Mouse (Mus musculus) megakaryocyte, adult 5-6 weeks (primary cell): Measurements from ENCODE around the gene Exosc1. TPM values are rescaled to one million over a fixed set of nuclear protein-coding genes. Genes with fewer than 3 reads are reported as not detected.

ENCODE experiments used
- ATAC-seq: 2 replicates; pipeline ENCODE4 v1.8.0; 2016; ENCODE audit warnings: mild to moderate bottlenecking, inconsistent platforms; ENCODE audit not compliant: poor library complexity, severe bottlenecking
- total RNA-seq, 2 experiments: library from RNA; stranded (forward) in 1 of 2; stranded (reverse) in 1 of 2; fragments of 153-499, 151-499 nt in 1 of 2; fragments of 221-1000, 200-1000 nt in 1 of 2; gene quantifications; 2 replicates each; pipeline versions ENCODE4 v1.2.3 to v1.2.4; 2015 to 2017

The Exosc1 gene
- total RNA-seq, 2 experiments from 2014 or later, result 29.3 to 38.6 TPM

GRCm38 (mm10) chr19:41913774-41914591 lies 19.2 kb downstream of the Exosc1 start:
- peak; percentile 14 for ATAC-seq

- ATAC-seq, result no peak
Measured at GRCm38 (mm10) chr19:41912121-41913080, 20.8 kb downstream of the Exosc1 start.

DNA sequence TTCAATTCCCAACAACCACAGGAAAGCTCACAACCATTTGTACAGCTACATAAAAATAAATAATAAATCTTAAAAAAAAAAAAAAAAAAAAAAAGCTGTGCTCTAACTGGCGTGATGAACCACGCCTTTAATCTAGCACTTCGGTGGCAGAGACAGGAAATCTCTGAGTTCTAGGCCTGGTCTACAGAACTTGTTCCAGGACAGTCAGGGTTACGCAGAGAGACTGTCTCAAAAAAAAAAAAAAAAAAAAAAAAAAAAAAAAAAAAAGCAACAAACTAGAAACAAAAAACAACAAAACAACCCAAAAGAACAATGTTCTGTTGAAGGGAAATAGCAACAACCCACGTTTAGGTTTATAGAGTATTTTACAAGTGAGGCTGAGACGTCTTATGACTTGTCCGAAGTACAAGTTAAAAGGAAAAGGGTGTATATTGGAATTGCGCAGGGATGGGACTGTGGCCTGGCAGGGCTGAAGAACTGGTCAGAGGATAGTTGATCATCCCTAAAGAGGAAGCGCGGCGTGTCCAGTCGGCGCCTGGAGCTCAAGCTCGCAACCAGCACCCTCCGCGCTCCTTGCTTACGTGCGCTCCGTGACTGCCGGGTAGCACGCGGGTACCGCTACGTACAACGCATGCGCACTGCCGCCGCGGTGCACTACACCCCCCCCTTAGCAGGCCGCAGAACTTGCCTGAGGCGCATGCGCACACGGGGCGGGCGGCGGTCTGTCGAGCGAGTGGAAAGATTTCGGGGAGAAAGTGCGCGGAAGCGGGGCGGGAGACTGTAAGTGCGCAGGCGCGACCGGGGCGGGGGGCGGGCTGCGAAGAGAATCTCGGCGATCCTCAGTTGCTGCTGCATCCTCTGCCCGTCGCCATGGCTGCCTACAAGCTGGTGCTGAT lies 21.8 kb downstream of the Exosc1 start, which contains the start of gene Pgam1:
TSS of gene Pgam1 (plus strand) at position 746 of the 896 bp plus-strand sequence.
- peak; percentile 88 for ATAC-seq

GRCm38 (mm10) chr19:41910396-41910795 lies 22.8 kb downstream of the Exosc1 start:
- no peak for ATAC-seq

DNA sequence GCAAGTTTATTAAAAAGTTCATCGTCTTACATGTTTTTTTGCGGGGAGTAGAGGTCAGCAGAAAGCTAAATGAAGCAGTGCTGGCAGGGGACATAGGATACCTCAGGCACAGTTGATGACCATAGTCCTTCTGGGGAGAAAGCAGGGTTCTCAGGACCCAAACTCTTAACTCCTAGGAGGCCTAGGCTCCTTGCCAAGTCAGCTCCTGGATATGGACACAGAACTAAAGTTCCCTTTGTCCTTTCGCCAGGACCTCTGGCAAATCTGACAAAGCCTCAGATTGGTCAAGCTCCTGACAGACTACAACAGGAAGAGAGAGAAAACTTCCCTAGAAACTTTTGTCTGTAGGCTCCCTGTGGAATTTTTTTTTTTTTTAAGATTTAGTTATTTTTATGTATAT lies 24.5 kb downstream of the Exosc1 start:
- no peak for ATAC-seq

GRCm38 (mm10) chr19:41907079-41907760 lies 26.0 kb downstream of the Exosc1 start:
- ATAC-seq, result no peak

GRCm38 (mm10) chr19:41906311-41907078 lies 26.7 kb downstream of the Exosc1 start:
- ATAC-seq, result peak; percentile 34; the same call in 1 of the 2 replicates

- no peak for ATAC-seq
Measured at GRCm38 (mm10) chr19:41905246-41905645, 28.0 kb downstream of the Exosc1 start.

GRCm38 (mm10) chr19:41902848-41903593 lies 30.2 kb downstream of the Exosc1 start:
- no peak for ATAC-seq

- no peak for ATAC-seq
Measured at GRCm38 (mm10) chr19:41901696-41902095, 31.5 kb downstream of the Exosc1 start.

DNA sequence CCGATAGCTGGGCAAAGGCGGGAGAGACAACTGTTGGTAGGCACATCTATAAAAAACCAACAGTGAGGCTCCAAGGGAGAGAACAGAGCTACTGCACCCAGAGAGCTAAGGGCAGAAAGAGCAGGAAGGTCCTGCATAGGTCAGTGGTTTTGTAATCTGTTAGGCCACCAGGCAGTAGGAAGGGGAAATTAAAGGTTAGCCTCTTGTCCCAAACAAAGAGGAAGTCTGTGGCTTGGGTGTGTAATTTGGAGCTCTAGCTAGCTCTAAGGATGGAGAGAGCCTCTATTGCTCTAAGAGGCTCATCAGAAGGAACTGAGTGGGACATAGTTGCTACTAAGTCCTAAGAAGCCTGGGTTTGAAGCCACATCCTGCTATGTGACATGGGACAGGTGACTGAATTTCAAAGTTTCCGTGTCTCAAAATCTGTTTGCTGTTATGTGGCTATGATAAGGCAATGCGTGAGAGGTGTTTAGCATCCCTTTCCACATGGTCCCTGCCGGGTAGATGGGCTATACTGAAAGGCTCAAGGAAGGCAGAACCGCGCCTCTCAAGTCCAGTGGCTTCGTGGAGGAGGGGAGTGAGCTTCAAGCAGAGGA lies 32.6 kb downstream of the Exosc1 start:
- peak; percentile 76 for ATAC-seq

GRCm38 (mm10) chr19:41898860-41899259 lies 34.4 kb downstream of the Exosc1 start:
- no peak for ATAC-seq

- ATAC-seq, result no peak
Measured at GRCm38 (mm10) chr19:41896319-41896711, 36.9 kb downstream of the Exosc1 start.

GRCm38 (mm10) chr19:41895460-41896318 lies 37.5 kb downstream of the Exosc1 start, which contains the start of gene Rrp12:
TSS of gene Rrp12 (minus strand) at chr19:41896173.
- ATAC-seq, result peak; percentile 87

- ATAC-seq, result no peak
Measured at GRCm38 (mm10) chr19:41894959-41895358, 38.3 kb downstream of the Exosc1 start.

DNA sequence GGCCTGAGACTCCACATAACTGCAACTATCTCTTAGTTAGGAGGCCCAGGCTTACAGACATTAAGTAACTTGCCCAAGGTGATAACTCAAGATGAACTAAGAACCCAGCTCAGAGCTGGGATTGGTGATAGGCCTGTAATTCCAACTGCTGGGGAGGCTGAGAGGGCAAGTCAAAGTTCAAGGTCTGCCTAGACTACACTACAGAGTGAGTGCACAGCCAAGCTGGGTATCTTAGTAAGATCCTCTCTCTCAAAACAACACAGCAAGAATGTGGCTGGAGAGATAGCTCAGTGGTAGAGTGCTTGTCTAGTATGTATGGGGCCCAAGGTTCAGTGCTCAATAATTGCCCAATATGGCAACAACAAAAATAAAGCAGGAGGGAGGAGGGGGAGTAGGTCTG lies 45.0 kb downstream of the Exosc1 start:
- ATAC-seq, result no peak

DNA sequence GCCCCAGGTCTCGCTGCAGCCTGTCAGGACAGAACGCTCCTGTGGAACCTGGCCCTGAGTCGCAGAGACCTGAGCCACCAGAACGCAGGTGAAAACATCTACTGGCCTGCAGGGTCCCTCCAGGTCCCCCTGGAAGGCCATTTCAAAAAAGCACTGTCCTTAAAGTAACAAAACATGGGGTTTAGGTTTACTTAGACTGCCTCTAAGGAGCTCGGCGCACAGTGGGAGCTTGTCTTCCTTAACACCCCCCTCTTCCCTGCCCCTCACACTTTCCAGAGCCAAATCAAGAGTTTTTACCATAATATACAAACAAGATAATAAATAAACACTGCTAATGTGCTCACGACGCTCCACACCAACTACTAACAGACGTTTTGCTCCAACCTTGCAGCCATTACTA lies 49.3 kb downstream of the Exosc1 start:
- ATAC-seq, result no peak
